Mouse (Mus musculus) cortical plate, adult 2 months (tissue): ENCODE measurements around the gene Rnf167.

Experiments used
- CTCF ChIP-seq: fragments of 200-500 bp; IDR thresholded peaks from 2 replicates; pipeline ENCODE4 v1.5.1; 2011; ENCODE audit warnings: mild to moderate bottlenecking, control low read depth, low read length; ENCODE audit not compliant: insufficient read depth; ENCODE audit errors: extremely low read depth
- POLR2A ChIP-seq: fragments of 200-500 bp; IDR thresholded peaks from 2 replicates; pipeline ENCODE4 v1.6.1; 2011; ENCODE audit warnings: mild to moderate bottlenecking, low read length, control low read depth; ENCODE audit not compliant: insufficient read depth; ENCODE audit errors: extremely low read depth

DNA sequence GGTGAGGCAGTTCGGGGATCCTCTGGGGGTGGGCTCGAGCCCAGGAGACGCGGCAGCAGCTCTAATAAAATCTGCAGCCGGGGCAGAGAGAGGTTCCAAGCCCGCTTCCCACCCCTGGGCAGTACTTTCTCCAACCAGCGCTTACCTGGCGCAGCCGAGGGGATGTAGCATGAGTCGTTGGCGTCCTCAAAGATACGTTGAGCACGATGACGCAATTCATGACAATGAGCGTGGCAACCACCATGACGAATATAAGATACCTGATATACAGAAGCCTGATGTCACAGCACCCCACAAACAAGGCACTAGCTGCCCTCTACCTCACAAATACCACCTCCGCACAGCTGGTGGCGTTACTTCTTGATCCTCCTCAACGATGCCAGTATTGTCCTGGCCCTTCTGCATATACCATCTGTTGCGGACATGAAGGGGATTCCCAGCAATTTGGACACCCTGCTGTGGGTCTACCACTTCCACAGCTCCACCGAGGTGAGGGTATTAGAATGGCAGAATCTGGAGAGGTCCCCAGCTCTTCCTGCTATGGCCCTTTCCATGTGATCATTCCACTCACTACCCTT is 31.4 kb upstream of the Rnf167 start, which contains the start of gene 4930544D05Rik:
- TF ChIP-seq POLR2A (no peak), CTCF (no peak)
